Mouse (Mus musculus) kidney, adult 2 months (tissue): ENCODE data around the gene Mmp10.

Experiments used
- CTCF ChIP-seq: fragments of 200-500 bp; conservative IDR thresholded peaks from 2 replicates; pipeline ENCODE4 v1.5.1; 2011; ENCODE audit warnings: low read depth, mild to moderate bottlenecking, control low read depth, low read length, moderate library complexity, mixed read lengths; ENCODE audit not compliant: insufficient read depth, insufficient read length
- POLR2A ChIP-seq: fragments of 200-500 bp; IDR thresholded peaks from one replicate; pipeline ENCODE4 v1.6.1; 2011; ENCODE audit warnings: low read depth, low read length, control low read depth

DNA sequence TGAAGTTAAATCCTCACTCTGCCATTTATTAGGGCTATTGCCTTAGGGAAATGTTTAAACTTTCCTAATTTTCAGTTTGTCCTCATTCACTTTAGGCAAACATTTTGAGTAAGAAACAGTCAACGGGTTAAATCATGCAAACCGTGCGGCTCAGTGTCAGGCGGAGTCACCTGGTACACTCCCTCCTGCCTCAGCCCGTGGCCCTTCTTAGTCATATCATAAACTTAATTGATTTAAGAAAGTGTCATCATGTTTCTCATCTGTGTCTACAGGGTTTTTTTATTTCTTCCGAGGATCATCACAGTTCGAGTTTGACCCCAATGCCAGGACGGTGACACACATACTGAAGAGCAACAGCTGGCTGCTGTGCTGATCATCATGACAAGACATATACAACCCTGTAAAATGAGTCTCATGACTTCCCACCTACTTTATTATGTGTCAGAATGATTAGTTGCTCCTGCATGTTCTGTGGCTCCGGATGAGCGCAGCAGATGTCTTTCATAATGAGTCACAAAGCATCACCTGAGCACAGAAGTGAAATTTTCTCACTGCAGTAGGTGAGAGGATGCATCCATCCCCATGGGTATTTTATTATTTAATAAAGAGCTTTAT lies 7.6 kb downstream of the Mmp10 start:
- TF ChIP-seq CTCF (no peak), POLR2A (no peak)
